Mouse (Mus musculus) neural tube, embryonic 14.5 days (tissue): Measurements from ENCODE around the gene Dnajb7. TPM values are rescaled to one million over a fixed set of nuclear protein-coding genes. Genes with fewer than 3 reads are reported as not detected.

Experiments
- ATAC-seq: fragments of 200-750 bp; cut with Nextera tagmentation; 2 replicates; pipeline ENCODE4 v1.8.0; 2017; ENCODE audit warnings: low read depth, mild to moderate bottlenecking, moderate TSS enrichment, moderate library complexity
- H3K27ac ChIP-seq: fragments of 300-500 bp; sonication (generic); 2 replicates; pipeline ENCODE4 v1.5.1; 2014; ENCODE audit warnings: low read depth, mild to moderate bottlenecking, control low read depth, low read length, moderate library complexity, mixed read lengths
- H3K27me3 ChIP-seq: fragments of 300-500 bp; sonication (generic); 2 replicates; pipeline ENCODE4 v1.6.1; 2014; ENCODE audit warnings: low read length; ENCODE audit not compliant: control insufficient read depth, insufficient read depth
- H3K36me3 ChIP-seq: fragments of 300-500 bp; sonication (generic); 2 replicates; pipeline ENCODE4 v1.6.1; 2014; ENCODE audit warnings: low read length, mixed read lengths; ENCODE audit not compliant: control insufficient read depth, insufficient read depth
- H3K4me1 ChIP-seq: fragments of 300-500 bp; sonication (generic); 2 replicates; pipeline ENCODE4 v1.6.1; 2014; ENCODE audit warnings: low read length; ENCODE audit not compliant: control insufficient read depth, insufficient read depth
- H3K4me2 ChIP-seq: fragments of 300-500 bp; sonication (generic); 2 replicates; pipeline ENCODE4 v1.6.1; 2014; ENCODE audit warnings: mild to moderate bottlenecking, low read depth, low read length, control low read depth
- H3K4me3 ChIP-seq: fragments of 300-500 bp; sonication (generic); 2 replicates; pipeline ENCODE4 v1.5.1; 2014; ENCODE audit warnings: low read depth, low read length, control low read depth, mixed read lengths
- H3K9ac ChIP-seq: fragments of 300-500 bp; sonication (generic); replicated peaks from 2 replicates; pipeline ENCODE4 v1.6.1; 2014; ENCODE audit warnings: low read depth, mild to moderate bottlenecking, control low read depth, low read length, mixed read lengths
- H3K9me3 ChIP-seq: fragments of 300-500 bp; sonication (generic); 2 replicates; pipeline ENCODE4 v1.6.1; 2016; ENCODE audit warnings: low read length; ENCODE audit not compliant: control insufficient read depth
- WGBS: fragments of 180-500 bp; shearing (Covaris S2); extraction: QIAGEN DNeasy Blood & Tissue Kit; methylation state at CpG from one replicate; pipeline ENCODE4 v1.1.7; 2014; 5-methylcytosine and 5-hydroxymethylcytosine counted together
- polyA plus RNA-seq: library from polyadenylated mRNA; unstranded; fragments of >200 nt; fragmentation: Nextera tagmentation; extraction: Ambion mirVana; gene quantifications from 2 replicates; pipeline ENCODE4 v1.2.1, GENCODE M21; 2014

Dnajb7 gene
- polyA plus RNA-seq, 1 experiment from 2014 or later = 1.7 TPM

DNA sequence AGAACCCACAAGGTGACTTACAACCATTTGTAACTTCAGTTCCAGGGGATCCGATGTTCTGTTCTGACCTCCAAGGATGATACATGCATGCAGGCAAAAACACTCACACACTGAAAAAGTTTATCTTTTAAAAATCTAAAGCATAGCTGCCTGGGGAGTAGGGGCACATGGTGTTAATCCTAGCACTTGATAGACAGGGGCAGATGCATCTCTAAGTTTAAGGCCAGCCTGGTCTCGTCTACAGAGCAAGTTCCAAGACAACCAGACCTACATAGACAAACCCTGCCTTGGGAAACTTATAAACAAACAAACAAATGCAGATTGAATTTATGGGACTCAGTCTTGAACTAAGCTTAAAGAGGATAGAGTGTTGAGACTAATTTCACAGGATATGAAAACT lies 29.3 kb downstream of the Dnajb7 start:
- H3K4me1 ChIP-seq = no peaks in the 10 kb centered on the region
- no peak overlapping the region for H3K27ac ChIP-seq
- H3K36me3 ChIP-seq = peaks cover 29% of the 10 kb centered on the region
- H3K4me3 ChIP-seq = no peak overlapping the region
- no peak for ATAC-seq
- H3K9ac ChIP-seq = no peak overlapping the region
- no peaks in the 10 kb centered on the region for H3K9me3 ChIP-seq
- H3K27me3 ChIP-seq = no peaks in the 10 kb centered on the region
- no peak overlapping the region for H3K4me2 ChIP-seq
- 89% methylated on average over 2 of the region's 2 CpGs for WGBS

DNA sequence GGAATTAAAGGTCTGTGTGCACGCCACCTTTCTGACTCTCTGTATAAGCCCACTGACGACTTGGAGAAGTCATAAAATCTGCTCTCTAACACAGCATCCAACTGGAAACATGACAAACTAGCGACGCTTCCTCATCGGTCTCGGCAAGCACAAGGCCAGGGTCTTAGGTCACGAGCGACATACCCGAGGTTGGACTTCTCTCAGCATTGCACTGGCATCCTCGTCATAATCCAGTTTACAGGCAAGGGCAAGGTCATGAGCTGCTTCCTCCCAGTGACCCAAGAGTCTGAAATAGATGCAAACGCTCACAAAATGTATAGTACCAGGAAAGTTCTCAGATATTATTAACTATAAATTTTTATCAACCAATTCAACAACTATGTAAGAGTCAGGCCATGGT lies 33.5 kb downstream of the Dnajb7 start:
- H3K9ac ChIP-seq = no peak overlapping the region
- no peak overlapping the region for H3K4me3 ChIP-seq
- no peak for ATAC-seq
- WGBS = 91% methylated on average over 11 of the region's 11 CpGs
- no peak overlapping the region for H3K27ac ChIP-seq
- no peaks in the 10 kb centered on the region for H3K9me3 ChIP-seq
- H3K36me3 ChIP-seq = peaks cover 45% of the 10 kb centered on the region
- no peak overlapping the region for H3K4me2 ChIP-seq
- no peaks in the 10 kb centered on the region for H3K27me3 ChIP-seq
- H3K4me1 ChIP-seq = no peaks in the 10 kb centered on the region

DNA sequence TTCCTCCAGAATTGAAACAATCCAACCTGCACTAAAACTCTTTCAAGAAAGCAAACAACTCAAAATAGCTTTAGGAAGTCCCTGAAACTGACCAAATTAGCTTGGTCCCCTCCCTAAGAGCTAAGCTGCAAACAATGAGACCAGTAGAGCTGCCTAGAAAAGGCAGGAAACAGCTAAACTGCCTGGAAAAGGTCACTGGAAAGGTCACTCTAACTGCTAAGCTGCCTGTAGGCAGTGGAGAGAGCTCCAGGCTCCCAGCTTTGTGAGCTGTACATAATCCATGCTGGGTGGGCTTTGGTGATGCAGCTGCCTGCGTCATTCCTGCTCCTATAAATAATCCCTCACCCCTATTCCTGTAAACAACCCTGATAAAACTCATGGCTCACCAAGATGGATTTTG lies 37.7 kb downstream of the Dnajb7 start:
- no peak overlapping the region for H3K27ac ChIP-seq
- H3K9ac ChIP-seq = no peak overlapping the region
- no peaks in the 10 kb centered on the region for H3K4me1 ChIP-seq
- no peaks in the 10 kb centered on the region for H3K27me3 ChIP-seq
- H3K4me3 ChIP-seq = no peak overlapping the region
- ATAC-seq = no peak
- H3K36me3 ChIP-seq = peaks cover 71% of the 10 kb centered on the region
- H3K9me3 ChIP-seq = no peaks in the 10 kb centered on the region
- WGBS = 63% methylated on average over 1 of the region's 1 CpGs
- H3K4me2 ChIP-seq = no peak overlapping the region

DNA sequence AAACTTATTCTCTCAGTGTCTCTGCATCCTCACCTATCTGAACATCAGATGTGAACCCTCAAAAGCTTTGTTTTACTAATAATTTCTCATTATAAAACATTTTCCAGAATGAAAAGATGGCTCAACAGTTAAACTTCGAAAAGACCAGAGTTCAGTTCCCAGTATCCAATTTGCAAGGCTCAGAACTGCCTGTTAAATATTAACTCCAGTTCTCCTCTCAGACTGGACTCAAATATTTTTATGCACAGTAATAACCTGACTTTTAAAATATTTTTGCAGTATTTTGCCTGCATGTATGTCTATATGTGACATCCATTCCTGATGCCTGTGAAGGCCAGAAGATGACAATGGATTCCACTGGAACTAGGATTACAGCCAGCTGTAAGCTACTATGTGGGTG lies 39.5 kb downstream of the Dnajb7 start:
- 98% methylated on average over 1 of the region's 1 CpGs for WGBS
- no peak overlapping the region for H3K27ac ChIP-seq
- no peak for ATAC-seq

DNA sequence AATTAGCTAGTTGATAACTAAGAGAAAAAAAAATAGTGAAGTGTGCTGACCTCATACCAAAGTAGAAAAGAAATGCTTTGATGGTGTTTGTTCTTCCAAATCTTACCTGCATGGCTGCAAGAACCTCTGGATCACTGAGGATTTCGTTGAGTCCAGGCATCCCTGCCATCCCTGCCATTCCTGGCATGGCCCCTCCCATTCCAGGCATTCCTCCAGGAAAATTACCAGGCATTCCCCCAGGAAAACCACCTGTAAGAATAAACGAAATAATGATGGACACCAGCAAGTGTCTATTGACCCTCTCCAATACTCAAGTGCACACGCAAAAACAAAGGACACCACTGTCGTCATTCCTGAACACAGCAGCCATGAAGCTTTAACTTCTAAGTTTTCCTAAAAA lies 41.9 kb downstream of the Dnajb7 start:
- H3K27me3 ChIP-seq = no peaks in the 10 kb centered on the region
- H3K9me3 ChIP-seq = no peaks in the 10 kb centered on the region
- 92% methylated on average over 4 of the region's 4 CpGs for WGBS
- 0 out of 2 replicates have a peak, but pooled peaks cover 2% of the 10 kb centered on the region for H3K4me1 ChIP-seq
- no peak overlapping the region for H3K4me3 ChIP-seq
- H3K4me2 ChIP-seq = no peak overlapping the region
- H3K9ac ChIP-seq = no peak overlapping the region
- no peak overlapping the region for H3K27ac ChIP-seq
- ATAC-seq = no peak
- H3K36me3 ChIP-seq = peaks cover 71% of the 10 kb centered on the region

More for the DNA sequence above, 39.5 kb downstream of the Dnajb7 start:
- Histone ChIP-seq H3K4me1 (no peaks in the 10 kb centered on the region), H3K9me3 (no peaks in the 10 kb centered on the region), H3K4me2 (no peak overlapping the region), H3K36me3 (peaks cover 78% of the 10 kb centered on the region), H3K9ac (no peak overlapping the region), H3K4me3 (no peak overlapping the region), H3K27me3 (no peaks in the 10 kb centered on the region)

DNA sequence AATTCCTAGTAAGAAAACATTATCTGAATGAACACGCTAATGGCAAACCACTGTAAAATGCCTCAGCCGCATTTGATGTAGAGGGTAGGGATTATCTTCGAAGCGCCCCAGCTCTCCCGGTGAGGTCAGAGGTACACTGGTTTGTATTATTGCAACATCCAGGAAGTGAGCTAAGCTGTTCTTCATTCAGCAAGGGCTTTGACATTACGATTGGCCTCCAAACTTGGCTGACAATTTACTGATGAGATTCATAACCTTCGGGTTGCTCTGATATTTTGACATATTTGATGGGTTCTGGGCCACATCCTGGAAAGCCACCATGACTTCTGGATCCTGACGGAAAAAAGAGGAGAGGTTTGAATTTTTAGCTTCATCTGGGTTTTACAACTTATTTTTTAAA lies 42.9 kb downstream of the Dnajb7 start:
- 96% methylated on average over 8 of the region's 8 CpGs for WGBS
- Histone ChIP-seq H3K27me3 (no peaks in the 10 kb centered on the region), H3K4me1 (0 out of 2 replicates have a peak, but pooled peaks cover 7% of the 10 kb centered on the region), H3K36me3 (peaks cover 61% of the 10 kb centered on the region), H3K4me3 (no peak overlapping the region), H3K4me2 (no peak overlapping the region), H3K9ac (no peak overlapping the region), H3K27ac (no peak overlapping the region), H3K9me3 (no peaks in the 10 kb centered on the region)
- no peak for ATAC-seq

DNA sequence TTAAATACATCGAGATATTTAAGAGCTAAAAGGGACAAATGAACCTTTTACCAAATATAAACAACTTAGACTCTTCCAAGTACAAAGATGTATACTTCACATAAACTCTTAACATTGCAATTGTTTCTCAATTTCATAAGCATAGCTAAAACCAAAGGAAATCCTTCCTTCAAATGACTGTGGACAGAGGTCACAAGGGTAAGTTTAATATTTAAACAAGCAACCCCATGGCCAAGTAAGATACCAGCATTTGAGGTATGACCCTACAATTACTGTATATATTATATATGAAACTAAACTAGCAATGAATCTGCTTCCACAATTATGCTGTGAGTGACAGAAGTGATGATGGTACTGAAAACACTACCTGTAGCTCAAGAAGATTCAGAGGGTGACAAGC lies 43.8 kb downstream of the Dnajb7 start:
- Histone ChIP-seq H3K9ac (no peak overlapping the region), H3K4me2 (no peak overlapping the region), H3K27me3 (no peaks in the 10 kb centered on the region), H3K36me3 (peaks cover 59% of the 10 kb centered on the region), H3K9me3 (no peaks in the 10 kb centered on the region), H3K27ac (no peak overlapping the region), H3K4me3 (no peak overlapping the region), H3K4me1 (peaks cover 14% of the 10 kb centered on the region)
- WGBS = 98% methylated on average over 1 of the region's 1 CpGs
- no peak for ATAC-seq

DNA sequence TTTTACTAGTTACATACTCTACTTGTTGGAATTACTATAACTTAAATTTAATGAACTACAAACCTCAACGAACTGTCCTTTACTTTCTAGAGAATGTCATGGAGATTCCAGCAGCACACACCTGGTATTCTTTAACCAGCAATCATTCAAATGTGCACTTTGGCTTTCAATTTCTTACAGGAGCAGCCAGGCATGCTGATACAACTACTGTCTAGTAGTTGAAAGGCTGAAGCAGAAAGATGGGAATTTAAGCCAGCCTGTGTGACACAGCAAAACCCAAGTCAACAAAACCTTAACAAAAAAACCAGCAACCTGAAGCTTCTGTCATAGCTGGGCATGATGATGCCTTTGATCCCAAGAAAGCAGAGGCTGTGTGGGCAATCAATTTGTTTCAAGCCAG lies 45.6 kb downstream of the Dnajb7 start:
- WGBS = 91% methylated on average over 1 of the region's 1 CpGs
- H3K36me3 ChIP-seq = peaks cover 47% of the 10 kb centered on the region
- no peak overlapping the region for H3K9ac ChIP-seq
- H3K9me3 ChIP-seq = no peaks in the 10 kb centered on the region
- H3K27ac ChIP-seq = no peak overlapping the region
- H3K4me2 ChIP-seq = no peak overlapping the region
- peaks cover 14% of the 10 kb centered on the region for H3K4me1 ChIP-seq
- no peak for ATAC-seq
- H3K4me3 ChIP-seq = no peak overlapping the region
- no peaks in the 10 kb centered on the region for H3K27me3 ChIP-seq

DNA sequence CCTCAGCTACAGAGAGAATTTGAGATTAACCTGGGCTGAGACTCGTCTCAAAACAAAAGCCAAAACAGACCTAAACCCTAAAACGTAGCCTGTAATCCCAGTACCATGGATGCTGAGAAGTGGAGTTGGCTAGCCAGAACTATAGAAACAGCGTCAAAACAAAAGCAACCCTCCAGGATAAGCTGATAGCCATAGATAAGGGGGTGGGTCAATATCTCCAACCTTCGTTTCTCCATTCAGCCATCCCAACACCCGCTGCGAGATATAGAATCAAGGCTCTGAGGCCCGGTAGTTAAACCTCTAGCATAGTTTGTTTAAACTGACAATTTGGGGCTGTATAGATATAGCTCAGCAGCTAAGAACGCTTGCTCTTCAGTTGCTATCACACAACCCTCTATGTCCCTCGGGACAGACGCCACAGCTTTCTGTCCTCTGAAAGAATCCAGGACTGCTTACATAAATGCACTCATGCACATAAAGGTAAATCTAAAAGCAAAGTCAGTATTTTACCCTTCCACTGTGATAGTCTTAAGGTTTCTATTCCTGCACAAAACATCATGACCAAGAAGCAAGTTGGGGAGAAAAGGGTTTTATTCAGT lies 46.6 kb downstream of the Dnajb7 start:
- Histone ChIP-seq H3K27me3 (no peaks in the 10 kb centered on the region), H3K27ac (peak overlapping the region; percentile 69; the same call in 1 of the 2 replicates), H3K4me1 (peaks cover 19% of the 10 kb centered on the region), H3K36me3 (peaks cover 37% of the 10 kb centered on the region), H3K4me2 (peak overlapping the region; percentile 82; the same call in 1 of the 2 replicates), H3K9me3 (no peaks in the 10 kb centered on the region), H3K9ac (no peak overlapping the region), H3K4me3 (no peak overlapping the region)
- 38% methylated on average over 10 of the region's 10 CpGs for WGBS
- no peak for ATAC-seq
